Mouse (Mus musculus) neural tube, embryonic 11.5 days (tissue): ENCODE measurements around the gene Capn15. TPM values are rescaled to one million over a fixed set of nuclear protein-coding genes. Genes with fewer than 3 reads are reported as not detected.

Experiments used
- ATAC-seq: fragments of 200-750 bp; cut with Nextera tagmentation; 2 replicates; pipeline ENCODE4 v1.8.0; 2017; ENCODE audit warnings: moderate number of reproducible peaks, mild to moderate bottlenecking, moderate TSS enrichment, moderate library complexity; ENCODE audit not compliant: insufficient read depth, low FRiP score, low TSS enrichment
- DNase-seq: peaks from one replicate; pipeline ENCODE4 v3.0.0-alpha.2; 2015; ENCODE audit warnings: low spot score
- H3K27ac ChIP-seq: fragments of 300-500 bp; sonication (generic); 2 replicates; pipeline ENCODE4 v1.5.1; 2014; ENCODE audit warnings: low read depth, mild to moderate bottlenecking, low read length
- H3K27me3 ChIP-seq: fragments of 300-500 bp; sonication (generic); 2 replicates; pipeline ENCODE4 v1.6.1; 2014; ENCODE audit warnings: mild to moderate bottlenecking, low read length, mixed read lengths; ENCODE audit not compliant: control insufficient read depth, insufficient read depth
- H3K36me3 ChIP-seq: fragments of 300-500 bp; sonication (generic); 2 replicates; pipeline ENCODE4 v1.6.1; 2014; ENCODE audit warnings: mild to moderate bottlenecking, low read length, moderate library complexity, mixed read lengths; ENCODE audit not compliant: control insufficient read depth, insufficient read depth
- H3K4me1 ChIP-seq: fragments of 300-500 bp; sonication (generic); 2 replicates; pipeline ENCODE4 v1.6.1; 2014; ENCODE audit warnings: low read length, mixed read lengths; ENCODE audit not compliant: control insufficient read depth, insufficient read depth
- H3K4me2 ChIP-seq: fragments of 300-500 bp; sonication (generic); 2 replicates; pipeline ENCODE4 v1.6.1; 2014; ENCODE audit warnings: low read depth, mild to moderate bottlenecking, moderate library complexity
- H3K4me3 ChIP-seq: fragments of 300-500 bp; sonication (generic); 2 replicates; pipeline ENCODE4 v1.5.1; 2014; ENCODE audit warnings: low read depth, low read length
- H3K9ac ChIP-seq: fragments of 300-500 bp; sonication (generic); 2 replicates; pipeline ENCODE4 v1.6.1; 2014; ENCODE audit warnings: mild to moderate bottlenecking, low read length
- H3K9me3 ChIP-seq: fragments of 300-500 bp; sonication (generic); 2 replicates; pipeline ENCODE4 v1.6.1; 2016; ENCODE audit warnings: low read length; ENCODE audit not compliant: control insufficient read depth
- WGBS: fragments of 180-500 bp; shearing (Covaris S2); extraction: QIAGEN DNeasy Blood & Tissue Kit; methylation state at CpG from one replicate; pipeline ENCODE4 v1.1.7; 2014; 5-methylcytosine and 5-hydroxymethylcytosine counted together
- polyA plus RNA-seq: library from polyadenylated mRNA; unstranded; fragments of >200 nt; fragmentation: Nextera tagmentation; extraction: Ambion mirVana; gene quantifications from 2 replicates; pipeline ENCODE4 v1.2.1, GENCODE M21; 2014

Gene Capn15
- polyA plus RNA-seq, 1 experiment from 2014 or later, result 23.3 TPM

- Histone ChIP-seq H3K36me3 (no peaks in the 10 kb centered on the region), H3K9me3 (no peaks in the 10 kb centered on the region), H3K4me1 (peaks cover 11% of the 10 kb centered on the region), H3K4me3 (no peak overlapping the region), H3K27me3 (no peaks in the 10 kb centered on the region), H3K9ac (no peak overlapping the region), H3K4me2 (no peak overlapping the region), H3K27ac (no peak overlapping the region)
- WGBS, result 94% methylated on average over 1 of the region's 1 CpGs
- no peak for DNase-seq
- ATAC-seq, result no peak
Observed at GRCm38 (mm10) chr17:25913877-25914275, 71.7 kb downstream of the Capn15 start.

- DNase-seq (no peak), ATAC-seq (no peak)
- 88% methylated on average over 14 of the region's 14 CpGs for WGBS
Observed at GRCm38 (mm10) chr17:25913186-25913876, 72.3 kb downstream of the Capn15 start.

GRCm38 (mm10) chr17:25911816-25912215 lies 73.8 kb downstream of the Capn15 start:
- Histone ChIP-seq H3K36me3 (no peaks in the 10 kb centered on the region), H3K9me3 (no peaks in the 10 kb centered on the region), H3K4me2 (no peak overlapping the region), H3K27me3 (no peaks in the 10 kb centered on the region), H3K4me1 (no peaks in the 10 kb centered on the region), H3K9ac (no peak overlapping the region), H3K27ac (no peak overlapping the region), H3K4me3 (no peak overlapping the region)
- 91% methylated on average over 4 of the region's 4 CpGs for WGBS
- no peak for DNase-seq
- ATAC-seq, result no peak

More at GRCm38 (mm10) chr17:25913186-25913876, 72.3 kb downstream of the Capn15 start:
- Histone ChIP-seq H3K9ac (no peak overlapping the region), H3K27me3 (no peaks in the 10 kb centered on the region), H3K4me2 (no peak overlapping the region), H3K9me3 (no peaks in the 10 kb centered on the region), H3K4me3 (no peak overlapping the region), H3K4me1 (peaks cover 6% of the 10 kb centered on the region), H3K36me3 (no peaks in the 10 kb centered on the region), H3K27ac (no peak overlapping the region)

Other genes with a start within 250 kb of the Capn15 start
- gene Mslnl, start 249.8 kb downstream of the Capn15 start, polyA plus RNA-seq, result 0.13 TPM in 1 of 2 replicates, not detected in the other
- 0.42 TPM in 1 of 2 replicates, not detected in the other for gene Msln, start 231.4 kb downstream of the Capn15 start, polyA plus RNA-seq
- gene Narfl, start 212.0 kb downstream of the Capn15 start, polyA plus RNA-seq, result 22.9 and 27.8 TPM in 2 replicates
- 74.6 and 77.3 TPM in 2 replicates for gene Haghl, start 200.1 kb downstream of the Capn15 start, polyA plus RNA-seq
- gene Ccdc78, start 199.2 kb downstream of the Capn15 start, polyA plus RNA-seq, result 0.15 and 0.34 TPM in 2 replicates
- gene Fam173a, start 192.9 kb downstream of the Capn15 start, polyA plus RNA-seq, result 65.7 and 66.6 TPM in 2 replicates
- 0.78 TPM in 1 of 2 replicates, not detected in the other for gene AC134908.4, start 190.1 kb downstream of the Capn15 start, polyA plus RNA-seq
- 29.4 and 38.8 TPM in 2 replicates for gene Metrn, start 188.7 kb downstream of the Capn15 start, polyA plus RNA-seq
- gene Fbxl16, start 176.7 kb downstream of the Capn15 start, polyA plus RNA-seq, result 13.2 and 14.7 TPM in 2 replicates
- 29.2 and 31.8 TPM in 2 replicates for gene Wdr24, start 162.2 kb downstream of the Capn15 start, polyA plus RNA-seq
- 52.1 and 55.6 TPM in 2 replicates for gene Jmjd8, start 156.9 kb downstream of the Capn15 start, polyA plus RNA-seq
- 327 and 334 TPM in 2 replicates for gene Stub1, start 152.4 kb downstream of the Capn15 start, polyA plus RNA-seq
- 4.3 and 4.4 TPM in 2 replicates for gene Rhbdl1, start 148.5 kb downstream of the Capn15 start, polyA plus RNA-seq
- 1.2 and 2.9 TPM in 2 replicates for gene Gm20683, start 144.0 kb downstream of the Capn15 start, polyA plus RNA-seq
- 8.6 and 10.5 TPM in 2 replicates for gene Rhot2, start 140.9 kb downstream of the Capn15 start, polyA plus RNA-seq
- gene Wdr90, start 124.3 kb downstream of the Capn15 start, polyA plus RNA-seq, result 17.8 and 20.3 TPM in 2 replicates
- gene Mcrip2, start 117.0 kb downstream of the Capn15 start, polyA plus RNA-seq, result 8.2 and 8.7 TPM in 2 replicates
- gene Mettl26, start 110.7 kb downstream of the Capn15 start, polyA plus RNA-seq, result 57.8 and 58.8 TPM in 2 replicates
- 1.2 and 1.7 TPM in 2 replicates for gene Wfikkn1, start 104.9 kb downstream of the Capn15 start, polyA plus RNA-seq
- gene Rab40c, start 66.1 kb downstream of the Capn15 start, polyA plus RNA-seq, result 23.6 and 25.9 TPM in 2 replicates
- gene Pigq, start 40.9 kb downstream of the Capn15 start, polyA plus RNA-seq, result 51.6 and 60.9 TPM in 2 replicates
- 0.11 and 0.38 TPM in 2 replicates for gene Nhlrc4, start 40.8 kb downstream of the Capn15 start, polyA plus RNA-seq
- not detected in 2 replicates for gene A930017K11Rik, start 33.2 kb downstream of the Capn15 start, polyA plus RNA-seq
- gene Rab11fip3, start 83.8 kb upstream of the Capn15 start, polyA plus RNA-seq, result 24.4 and 24.8 TPM in 2 replicates
- 16.5 and 22.9 TPM in 2 replicates for gene Decr2, start 104.5 kb upstream of the Capn15 start, polyA plus RNA-seq
- 66.9 and 68.2 TPM in 2 replicates for gene Nme4, start 109.8 kb upstream of the Capn15 start, polyA plus RNA-seq
- gene Tmem8, start 127.5 kb upstream of the Capn15 start, polyA plus RNA-seq, result 1.1 and 1.3 TPM in 2 replicates
- gene Mrpl28, start 137.7 kb upstream of the Capn15 start, polyA plus RNA-seq, result 240 and 252 TPM in 2 replicates
- 19.3 and 20.9 TPM in 2 replicates for gene Axin1, start 152.9 kb upstream of the Capn15 start, polyA plus RNA-seq
- 0.27 and 1.0 TPM in 2 replicates for gene Pdia2, start 213.3 kb upstream of the Capn15 start, polyA plus RNA-seq
- 0.53 and 0.77 TPM in 2 replicates for gene Rgs11, start 217.2 kb upstream of the Capn15 start, polyA plus RNA-seq
- gene Arhgdig, start 222.0 kb upstream of the Capn15 start, polyA plus RNA-seq, result 14.5 and 16.2 TPM in 2 replicates